Mouse (Mus musculus) liver, embryonic 14.5 days (tissue): ENCODE measurements around the gene Alyref. TPM values are rescaled to one million over a fixed set of nuclear protein-coding genes. Genes with fewer than 3 reads are reported as not detected.
A peak's percentile ranks its signal among the peaks of the same experiment; 100 is the strongest.

ENCODE experiments used
- ATAC-seq: fragments of 200-750 bp; cut with Nextera tagmentation; 2 replicates; pipeline ENCODE4 v1.8.0; 2017; ENCODE audit warnings: moderate number of reproducible peaks, mild to moderate bottlenecking, moderate library complexity; ENCODE audit not compliant: insufficient read depth
- DNase-seq, 3 experiments: peaks; one replicate each; pipeline ENCODE4 v3.0.0-alpha.2; 2012 to 2013; ENCODE audit warnings: low read depth in 3 of 3, low spot score in 3 of 3
- H3K27ac ChIP-seq: fragments of 300-500 bp; sonication (generic); 2 replicates; pipeline ENCODE4 v1.5.1; 2014; ENCODE audit warnings: moderate library complexity, mild to moderate bottlenecking, control low read depth, inconsistent platforms
- H3K27me3 ChIP-seq: fragments of 300-500 bp; sonication (generic); 2 replicates; pipeline ENCODE4 v1.6.1; 2014; ENCODE audit warnings: mild to moderate bottlenecking, low read length, moderate library complexity; ENCODE audit not compliant: control insufficient read depth, insufficient read depth
- H3K36me3 ChIP-seq: fragments of 300-500 bp; sonication (generic); replicated peaks from 2 replicates; pipeline ENCODE4 v1.6.1; 2014; ENCODE audit warnings: low read depth; ENCODE audit not compliant: control insufficient read depth, insufficient read depth
- H3K4me1 ChIP-seq, 2 experiments: fragments of 200-500 bp in 1 of 2; fragments of 300-500 bp in 1 of 2; sonication (generic) in 1 of 2; replicated peaks; 2 replicates each; pipeline ENCODE4 v1.6.1; 2012 to 2014; ENCODE audit warnings: antibody characterized with exemption in 1 of 2, inconsistent platforms in 1 of 2, low read length in 1 of 2; ENCODE audit not compliant: control insufficient read depth in 2 of 2, insufficient read depth in 2 of 2
- H3K4me2 ChIP-seq: fragments of 300-500 bp; sonication (generic); 2 replicates; pipeline ENCODE4 v1.6.1; 2014; ENCODE audit warnings: low read depth, mild to moderate bottlenecking, control low read depth, moderate library complexity
- H3K4me3 ChIP-seq, 2 experiments: fragments of 200-500 bp in 1 of 2; fragments of 300-500 bp in 1 of 2; sonication (generic) in 1 of 2; 2 replicates each; pipeline ENCODE4 v1.5.1; 2012 to 2014; ENCODE audit warnings: low read depth in 2 of 2, low read length in 2 of 2, mild to moderate bottlenecking in 2 of 2, control low read depth in 1 of 2, inconsistent platforms in 1 of 2, moderate library complexity in 1 of 2; ENCODE audit not compliant: insufficient read depth in 1 of 2
- H3K9ac ChIP-seq: fragments of 300-500 bp; sonication (generic); replicated peaks from 2 replicates; pipeline ENCODE4 v1.6.1; 2014; ENCODE audit warnings: mild to moderate bottlenecking, control low read depth, moderate library complexity
- H3K9me3 ChIP-seq: fragments of 300-500 bp; sonication (generic); 2 replicates; pipeline ENCODE4 v1.6.1; 2016; ENCODE audit warnings: low read length, mixed read lengths; ENCODE audit not compliant: control insufficient read depth
- CTCF ChIP-seq: IDR thresholded peaks from 2 replicates; pipeline ENCODE4 v1.5.1; 2016; ENCODE audit warnings: antibody characterized with exemption, low read depth, control low read depth
- EP300 ChIP-seq: IDR thresholded peaks from 2 replicates; pipeline ENCODE4 v1.6.1; 2016; ENCODE audit warnings: antibody characterized with exemption, low read depth
- WGBS: fragments of 180-500 bp; shearing (Covaris S2); extraction: QIAGEN DNeasy Blood & Tissue Kit; methylation state at CpG from one replicate; pipeline ENCODE4 v1.1.7; 2014; ENCODE audit not compliant: insufficient replicate concordance; 5-methylcytosine and 5-hydroxymethylcytosine counted together
- polyA plus RNA-seq, 2 experiments: library from polyadenylated mRNA; depleted of rRNA in 1 of 2; stranded (reverse) in 1 of 2; unstranded in 1 of 2; fragments of >200 nt; fragmentation: Nextera tagmentation in 1 of 2; extraction: Ambion mirVana in 1 of 2; gene quantifications; 2 replicates each; pipeline versions ENCODE4 v1.2.1 to v1.2.3; 2012 to 2014

Alyref gene
- polyA plus RNA-seq, 2 experiments: 110 to 349 TPM

DNA sequence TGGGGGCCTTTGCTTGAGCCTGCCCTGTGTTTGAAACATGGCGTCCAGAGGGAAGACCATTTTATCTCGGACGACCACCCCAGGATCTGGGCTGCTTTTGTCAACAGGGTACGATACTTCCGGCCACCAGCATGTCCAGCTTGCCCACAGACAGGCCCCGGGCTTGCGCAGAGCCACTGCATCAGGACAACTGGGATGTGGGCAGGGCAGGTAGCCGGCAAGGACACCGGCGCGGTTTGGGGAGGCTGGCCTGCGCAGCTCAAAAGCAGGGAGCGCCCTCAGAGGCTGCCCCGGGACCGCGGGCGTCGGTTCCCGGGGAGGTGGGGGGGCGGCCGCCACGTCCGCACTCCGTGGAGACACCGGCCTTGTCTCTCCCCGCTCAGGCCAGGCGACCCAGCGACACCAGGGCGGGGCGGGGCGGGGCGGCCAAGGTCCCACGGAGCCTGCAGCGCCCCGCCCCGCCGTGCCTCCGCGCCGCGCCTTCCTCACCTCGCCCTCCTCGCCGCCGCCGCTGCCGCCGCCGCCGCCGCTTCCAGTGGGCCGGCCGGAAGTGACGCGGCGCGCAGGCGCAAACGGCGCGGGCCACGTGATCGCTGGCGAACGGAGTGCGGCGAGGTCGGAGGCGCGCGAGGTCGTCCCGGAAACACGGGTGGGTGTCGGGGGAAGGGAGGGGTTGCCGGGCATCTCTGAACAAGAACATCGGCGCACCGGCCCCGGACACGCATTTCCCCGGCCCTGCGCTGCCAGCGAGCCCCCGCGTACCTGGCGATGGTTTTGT, 48.8 kb downstream of the Alyref start, which contains the start of gene Mcrip1:
TSS of gene Mcrip1 (minus strand) at position 560 of the 778 bp plus-strand sequence.
- TF ChIP-seq CTCF: no peak
- TF ChIP-seq EP300: no peak
- Histone ChIP-seq H3K36me3 (no peaks in the 10 kb centered on the region), H3K4me2 (peak within 1 kb of the TSS; percentile 73), H3K4me3 (peak within 1 kb of the TSS; percentile 60 to 82), H3K9me3 (no peaks in the 10 kb centered on the region), H3K4me1 (peaks cover 14 to 25% of the 10 kb centered on the region in 2 experiments), H3K27ac (peak within 1 kb of the TSS; percentile 87), H3K27me3 (no peaks in the 10 kb centered on the region), H3K9ac (peak within 1 kb of the TSS; percentile 94)
- ATAC-seq (peak; percentile 93), DNase-seq (peak; percentile 80 to 86 (median 84))
- WGBS: under 1% methylated on average over 73 of the region's 87 CpGs

GRCm38 (mm10) chr11:120548786-120549167, 49.4 kb downstream of the Alyref start:
- Histone ChIP-seq H3K4me1 (peaks cover 14 to 25% of the 10 kb centered on the region in 2 experiments), H3K27me3 (no peaks in the 10 kb centered on the region), H3K27ac (peak overlapping the region; percentile 87), H3K4me2 (peak overlapping the region; percentile 73), H3K9ac (peak overlapping the region; percentile 94), H3K4me3 (peak overlapping the region; percentile 60 to 82), H3K36me3 (no peaks in the 10 kb centered on the region), H3K9me3 (no peaks in the 10 kb centered on the region)
- 15% methylated on average over 7 of the region's 7 CpGs for WGBS
- TF ChIP-seq EP300 (no peak), CTCF (no peak)
- ATAC-seq: no peak
- no peak for DNase-seq

DNA sequence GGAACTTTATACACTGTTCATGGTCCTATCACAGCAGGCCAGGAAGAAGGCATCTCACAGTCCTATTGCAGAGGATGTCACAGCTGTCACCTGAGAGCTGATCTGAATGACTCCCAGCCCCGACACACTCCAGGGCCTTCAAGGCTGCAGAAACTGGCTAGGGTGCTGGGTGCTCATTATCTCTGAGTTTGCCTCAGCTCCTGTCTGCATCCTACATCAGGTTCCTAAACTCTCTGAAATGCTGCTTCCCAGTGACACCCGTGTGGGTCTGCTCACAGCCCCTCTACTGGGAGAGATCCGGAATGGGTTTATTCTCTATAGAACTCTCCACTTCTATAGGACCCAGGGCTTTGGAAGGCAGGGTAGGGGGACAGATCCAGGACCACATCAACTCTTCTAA, 50.0 kb downstream of the Alyref start:
- Histone ChIP-seq H3K27me3 (no peaks in the 10 kb centered on the region), H3K9ac (peak overlapping the region; percentile 9; the same call in 1 of the 2 replicates), H3K36me3 (no peaks in the 10 kb centered on the region), H3K4me1 (peaks cover 14 to 25% of the 10 kb centered on the region in 2 experiments), H3K4me3 (no peak overlapping the region; a peak in 1 of 4 replicates), H3K9me3 (no peaks in the 10 kb centered on the region), H3K27ac (peak overlapping the region; percentile 39), H3K4me2 (peak overlapping the region; percentile 73)
- no peak for TF ChIP-seq CTCF
- no peak for TF ChIP-seq EP300
- 72% methylated on average over 3 of the region's 3 CpGs for WGBS
- ATAC-seq (no peak), DNase-seq (no peak)

DNA sequence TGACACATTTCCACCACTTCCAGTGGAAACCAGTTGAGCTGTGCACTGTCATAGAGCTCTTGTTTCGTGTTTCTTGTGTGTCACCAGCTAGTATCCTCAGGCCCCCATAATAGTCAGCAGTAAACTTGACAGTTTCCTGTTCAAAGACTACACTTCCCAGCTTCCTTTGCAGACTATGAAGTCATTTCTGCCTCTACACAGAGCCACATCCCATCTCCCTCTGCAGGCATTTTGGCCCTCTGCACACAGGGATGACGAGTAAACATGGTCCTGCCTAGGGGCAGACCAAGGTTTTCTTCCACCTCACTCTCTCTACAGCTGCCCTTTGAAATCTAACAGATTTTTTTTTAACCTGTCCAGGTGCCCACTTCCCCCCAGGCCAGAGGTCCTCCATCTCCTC, 50.7 kb downstream of the Alyref start:
- no peak for ATAC-seq
- TF ChIP-seq EP300 (no peak), CTCF (peak; percentile 36; the same call in 1 of the 2 replicates)
- Histone ChIP-seq H3K27ac (no peak overlapping the region), H3K4me2 (no peak overlapping the region), H3K9ac (no peak overlapping the region), H3K4me3 (no peak overlapping the region), H3K9me3 (no peaks in the 10 kb centered on the region), H3K4me1 (peaks cover 14 to 25% of the 10 kb centered on the region in 2 experiments), H3K36me3 (no peaks in the 10 kb centered on the region), H3K27me3 (no peaks in the 10 kb centered on the region)
- DNase-seq: no peak
- WGBS: 39% methylated on average over 2 of the region's 2 CpGs

DNA sequence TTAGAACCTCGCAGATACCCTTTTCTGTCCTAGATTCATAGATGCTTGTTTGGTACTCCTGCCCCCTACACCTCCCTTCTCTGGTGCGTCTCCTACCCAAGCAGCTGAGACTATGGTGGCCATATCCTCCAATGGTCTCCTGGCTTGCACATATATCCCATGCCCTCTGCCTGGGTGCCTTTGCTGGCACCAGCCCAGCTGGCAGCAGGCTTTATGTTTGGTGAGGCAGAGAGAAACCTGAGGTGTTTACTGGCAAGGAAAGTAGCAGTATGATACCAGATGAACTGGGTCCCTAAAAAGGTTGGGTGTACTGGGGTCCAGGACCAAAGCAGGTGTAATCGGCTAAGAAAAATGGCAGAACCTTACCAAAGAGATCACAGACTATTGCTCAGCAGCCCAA, 52.2 kb downstream of the Alyref start:
- Histone ChIP-seq H3K9ac (no peak overlapping the region), H3K27ac (no peak overlapping the region), H3K4me1 (peaks cover 14 to 25% of the 10 kb centered on the region in 2 experiments), H3K4me3 (no peak overlapping the region), H3K27me3 (no peaks in the 10 kb centered on the region), H3K4me2 (no peak overlapping the region), H3K36me3 (no peaks in the 10 kb centered on the region), H3K9me3 (no peaks in the 10 kb centered on the region)
- 77% methylated on average over 3 of the region's 3 CpGs for WGBS
- TF ChIP-seq EP300 (no peak), CTCF (no peak)
- no peak for ATAC-seq
- no peak for DNase-seq
